Mouse (Mus musculus): ENCODE data around the gene Xab2. TPM values are rescaled to one million over a fixed set of nuclear protein-coding genes. Genes with fewer than 3 reads are reported as not detected.

Gene Xab2
- polyA plus RNA-seq, 1 experiment from 2014 or later = 50.1 TPM

DNA sequence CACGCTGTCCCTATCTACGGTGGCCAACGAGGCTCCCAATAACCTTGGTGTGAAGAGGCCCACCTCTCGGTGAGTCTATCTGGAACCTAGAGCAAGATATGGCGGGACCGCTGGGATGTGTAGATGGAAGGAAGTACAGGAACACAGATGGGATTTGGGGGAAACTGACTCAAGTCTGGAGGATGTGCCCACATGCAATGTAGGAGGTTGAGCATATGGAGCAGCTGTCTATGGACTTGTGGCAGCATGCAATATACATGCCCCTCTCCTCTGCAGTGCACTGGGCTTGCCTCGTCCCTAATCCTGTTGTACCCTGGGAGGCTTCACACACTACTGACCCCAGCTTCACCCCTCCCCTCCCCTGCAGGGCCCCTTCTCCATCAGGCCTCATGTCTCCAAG lies 13.3 kb downstream of the Xab2 start:
- Histone ChIP-seq H3K9ac (no peak overlapping the region), H3K4me2 (no peak overlapping the region), H3K36me3 (peaks cover 77% of the 10 kb centered on the region), H3K4me3 (no peak overlapping the region), H3K4me1 (peaks cover 5% of the 10 kb centered on the region; the same call in 1 of the 2 replicates), H3K27ac (no peak overlapping the region), H3K9me3 (no peaks in the 10 kb centered on the region), H3K27me3 (no peaks in the 10 kb centered on the region)
- WGBS = 88% methylated on average over 7 of the region's 7 CpGs
- no peak for ATAC-seq (ENCODE audit: insufficient number of reproducible peaks, low FRiP score, low TSS enrichment, low read depth)

DNA sequence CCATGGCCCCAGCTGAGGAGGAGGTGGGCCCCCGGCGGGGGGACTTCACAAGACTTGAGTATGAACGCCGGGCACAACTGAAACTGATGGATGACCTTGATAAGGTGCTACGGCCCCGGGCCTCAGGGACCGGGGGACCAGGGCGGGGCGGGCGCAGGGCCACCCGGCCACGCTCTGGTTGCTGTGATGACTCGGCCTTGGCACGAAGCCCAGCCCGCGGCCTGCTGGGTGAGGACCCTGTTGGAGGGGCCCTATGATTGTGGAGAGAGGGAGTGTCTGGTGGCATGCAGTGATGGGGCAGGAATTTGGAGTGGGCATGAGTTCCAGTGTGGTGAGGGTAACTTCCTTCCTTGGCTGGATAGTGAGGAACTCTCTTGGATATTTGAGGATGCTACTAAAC lies 14.5 kb downstream of the Xab2 start:
- H3K4me2 ChIP-seq = no peak overlapping the region
- H3K9ac ChIP-seq = no peak overlapping the region
- H3K36me3 ChIP-seq = peaks cover 76% of the 10 kb centered on the region
- H3K9me3 ChIP-seq = no peaks in the 10 kb centered on the region
- no peak for ATAC-seq (ENCODE audit: insufficient number of reproducible peaks, low FRiP score, low TSS enrichment, low read depth)
- 81% methylated on average over 16 of the region's 16 CpGs for WGBS
- no peaks in the 10 kb centered on the region for H3K27me3 ChIP-seq
- H3K27ac ChIP-seq = no peak overlapping the region
- peaks cover 5% of the 10 kb centered on the region; the same call in 1 of the 2 replicates for H3K4me1 ChIP-seq
- no peak overlapping the region for H3K4me3 ChIP-seq

DNA sequence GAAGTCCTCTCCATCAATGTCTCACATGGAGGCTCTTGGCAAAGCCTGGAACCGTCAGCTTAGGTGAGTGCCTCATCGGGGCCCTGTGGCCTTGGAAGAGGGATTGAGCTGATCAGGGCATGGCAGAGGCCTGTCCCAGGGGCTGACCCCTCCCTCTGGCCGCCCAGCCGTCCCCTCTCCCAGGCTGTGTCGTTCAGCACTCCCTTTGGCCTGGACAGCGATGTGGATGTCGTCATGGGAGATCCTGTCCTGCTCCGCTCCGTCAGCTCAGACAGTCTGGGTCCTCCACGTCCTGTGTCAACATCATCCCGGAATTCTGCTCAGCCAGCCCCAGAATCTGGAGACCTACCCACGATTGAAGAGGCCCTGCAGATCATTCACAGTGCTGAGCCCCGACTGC lies 17.7 kb downstream of the Xab2 start:
- H3K27ac ChIP-seq = no peak overlapping the region
- no peak overlapping the region for H3K4me2 ChIP-seq
- peaks cover 60% of the 10 kb centered on the region for H3K36me3 ChIP-seq
- no peak for ATAC-seq (ENCODE audit: insufficient number of reproducible peaks, low FRiP score, low TSS enrichment, low read depth)
- no peaks in the 10 kb centered on the region for H3K27me3 ChIP-seq
- H3K4me1 ChIP-seq = no peaks in the 10 kb centered on the region; the same call in 1 of the 2 replicates
- no peak overlapping the region for H3K4me3 ChIP-seq
- H3K9ac ChIP-seq = no peak overlapping the region
- H3K9me3 ChIP-seq = no peaks in the 10 kb centered on the region
- 77% methylated on average over 13 of the region's 13 CpGs for WGBS

DNA sequence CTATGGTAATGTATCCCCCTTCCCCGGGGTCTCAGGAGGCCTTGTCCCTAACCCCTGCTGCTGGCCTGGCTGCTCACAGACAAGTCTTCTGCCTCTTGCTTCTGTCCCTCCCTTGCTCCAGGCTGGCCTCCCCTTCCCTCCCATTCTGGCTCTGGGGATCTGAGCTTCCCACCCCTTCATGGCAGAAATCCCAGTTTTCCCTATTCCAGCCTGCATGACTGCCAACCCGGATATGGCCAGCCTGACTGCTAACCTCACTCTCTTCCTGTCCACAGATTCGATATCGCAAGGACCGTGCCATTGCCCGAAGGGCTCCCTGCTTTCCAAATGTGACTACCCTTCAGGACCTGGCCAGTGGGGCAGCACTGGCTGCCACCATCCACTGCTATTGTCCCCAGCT lies 20.7 kb downstream of the Xab2 start:
- ATAC-seq (ENCODE audit: insufficient number of reproducible peaks, low FRiP score, low TSS enrichment, low read depth) = no peak
- H3K4me3 ChIP-seq = no peak overlapping the region
- no peaks in the 10 kb centered on the region for H3K27me3 ChIP-seq
- H3K27ac ChIP-seq = no peak overlapping the region
- peaks cover 42% of the 10 kb centered on the region for H3K36me3 ChIP-seq
- WGBS = 82% methylated on average over 6 of the region's 6 CpGs
- no peaks in the 10 kb centered on the region for H3K4me1 ChIP-seq
- H3K9me3 ChIP-seq = no peaks in the 10 kb centered on the region
- no peak overlapping the region for H3K4me2 ChIP-seq
- no peak overlapping the region for H3K9ac ChIP-seq

DNA sequence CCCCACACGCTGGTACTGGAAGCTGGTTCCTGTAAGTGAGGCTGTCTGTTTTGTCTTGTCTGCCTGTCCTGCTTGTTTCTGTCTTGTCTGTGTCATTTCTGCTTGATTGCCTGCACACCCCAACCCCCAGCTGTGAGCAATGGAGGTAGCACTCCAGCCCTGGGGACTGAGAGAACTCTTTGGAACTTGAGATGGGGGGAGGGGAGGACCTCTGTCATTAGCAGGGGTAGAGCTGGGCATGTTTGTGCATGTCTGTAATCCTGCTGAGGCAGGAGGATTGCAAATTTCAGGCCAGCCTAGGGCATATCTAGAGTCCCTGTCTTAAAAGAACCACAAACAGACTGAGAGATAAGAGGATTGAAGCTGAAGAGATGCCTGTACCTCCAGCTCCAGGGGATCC lies 21.9 kb downstream of the Xab2 start:
- H3K9me3 ChIP-seq = no peaks in the 10 kb centered on the region
- H3K9ac ChIP-seq = no peak overlapping the region
- WGBS = 65% methylated on average over 1 of the region's 1 CpGs
- H3K27ac ChIP-seq = no peak overlapping the region
- H3K27me3 ChIP-seq = no peaks in the 10 kb centered on the region
- H3K4me1 ChIP-seq = no peaks in the 10 kb centered on the region
- H3K36me3 ChIP-seq = peaks cover 39% of the 10 kb centered on the region
- no peak for ATAC-seq (ENCODE audit: insufficient number of reproducible peaks, low FRiP score, low TSS enrichment, low read depth)
- no peak overlapping the region for H3K4me2 ChIP-seq
- H3K4me3 ChIP-seq = no peak overlapping the region

DNA sequence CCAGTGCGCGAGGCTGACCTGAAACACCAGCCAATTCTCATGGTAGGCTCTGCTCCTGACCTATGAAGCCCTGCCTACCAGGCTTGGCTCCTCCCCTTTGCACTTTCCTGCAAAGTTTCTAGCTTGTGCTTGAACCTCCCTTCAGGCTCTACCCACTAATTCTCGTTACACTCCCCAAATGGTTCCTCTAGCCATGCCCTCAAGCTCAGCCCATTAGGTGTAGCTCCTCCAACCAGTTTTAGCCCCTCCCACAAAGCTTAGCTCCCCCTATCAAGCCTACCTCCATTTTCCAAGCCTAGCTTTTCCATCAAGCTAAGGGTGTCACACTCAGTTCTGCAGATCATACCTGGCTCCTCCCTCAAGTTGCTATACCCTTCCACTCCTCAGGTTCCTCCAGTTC lies 23.1 kb downstream of the Xab2 start:
- ATAC-seq (ENCODE audit: insufficient number of reproducible peaks, low FRiP score, low TSS enrichment, low read depth) = no peak
- no peak overlapping the region for H3K9ac ChIP-seq
- no peaks in the 10 kb centered on the region for H3K27me3 ChIP-seq
- no peaks in the 10 kb centered on the region for H3K4me1 ChIP-seq
- 56% methylated on average over 3 of the region's 3 CpGs for WGBS
- no peak overlapping the region for H3K4me3 ChIP-seq
- H3K27ac ChIP-seq = no peak overlapping the region
- H3K4me2 ChIP-seq = no peak overlapping the region
- H3K9me3 ChIP-seq = no peaks in the 10 kb centered on the region
- H3K36me3 ChIP-seq = peaks cover 28% of the 10 kb centered on the region

DNA sequence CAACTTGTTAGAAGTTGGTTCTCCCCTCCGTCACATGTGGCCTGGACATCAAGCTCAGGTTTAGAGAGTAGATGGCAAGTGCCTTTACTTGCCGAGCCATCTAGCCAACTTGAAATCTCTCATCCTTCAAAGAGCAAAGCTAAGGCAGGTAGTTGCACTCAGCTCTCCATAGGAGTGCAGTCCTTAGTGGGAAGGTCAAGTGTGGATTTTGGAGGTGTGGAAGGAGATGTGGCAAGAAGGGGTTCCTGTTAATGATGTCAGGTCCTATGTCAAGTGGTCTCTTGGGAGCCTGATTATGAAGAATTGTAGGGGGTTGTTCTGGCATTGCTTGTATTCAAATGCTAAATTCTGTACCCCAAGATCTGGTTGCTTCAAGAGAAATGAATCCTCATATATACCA lies 26.6 kb downstream of the Xab2 start:
- no peak overlapping the region for H3K4me2 ChIP-seq
- H3K4me1 ChIP-seq = no peaks in the 10 kb centered on the region
- H3K27me3 ChIP-seq = no peaks in the 10 kb centered on the region
- no peak overlapping the region for H3K27ac ChIP-seq
- H3K9me3 ChIP-seq = no peaks in the 10 kb centered on the region
- H3K4me3 ChIP-seq = no peak overlapping the region
- no peak overlapping the region for H3K9ac ChIP-seq
- H3K36me3 ChIP-seq = 0 out of 2 replicates have a peak, but pooled peaks cover 9% of the 10 kb centered on the region
- 84% methylated on average over 2 of the region's 2 CpGs for WGBS
- ATAC-seq (ENCODE audit: insufficient number of reproducible peaks, low FRiP score, low TSS enrichment, low read depth) = no peak

DNA sequence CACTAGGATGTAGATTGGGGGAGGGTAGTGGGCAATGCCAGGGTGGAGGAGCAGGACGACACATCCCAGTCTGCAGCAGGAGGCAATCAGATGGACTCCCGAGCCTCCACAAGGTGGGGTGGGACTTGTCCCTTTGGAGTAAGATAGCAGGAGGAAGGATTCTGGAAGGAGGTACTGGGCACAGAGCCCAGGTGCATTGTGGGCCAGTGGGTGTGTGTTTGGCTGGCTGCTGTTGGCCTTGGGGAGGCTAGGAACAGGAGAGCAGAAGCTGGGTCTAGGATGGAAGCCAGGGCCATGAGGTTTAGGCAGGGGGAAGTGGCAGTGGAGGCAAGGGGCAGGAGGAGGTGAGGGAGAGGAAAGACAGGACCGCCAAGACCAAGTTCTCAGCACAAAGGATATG lies 27.6 kb downstream of the Xab2 start:
- 74% methylated on average over 3 of the region's 3 CpGs for WGBS
- Histone ChIP-seq H3K27me3 (no peaks in the 10 kb centered on the region), H3K4me1 (no peaks in the 10 kb centered on the region), H3K4me3 (no peak overlapping the region), H3K9ac (no peak overlapping the region), H3K27ac (no peak overlapping the region), H3K36me3 (0 out of 2 replicates have a peak, but pooled peaks cover 3% of the 10 kb centered on the region), H3K4me2 (no peak overlapping the region), H3K9me3 (no peaks in the 10 kb centered on the region)
- ATAC-seq (ENCODE audit: insufficient number of reproducible peaks, low FRiP score, low TSS enrichment, low read depth) = no peak

DNA sequence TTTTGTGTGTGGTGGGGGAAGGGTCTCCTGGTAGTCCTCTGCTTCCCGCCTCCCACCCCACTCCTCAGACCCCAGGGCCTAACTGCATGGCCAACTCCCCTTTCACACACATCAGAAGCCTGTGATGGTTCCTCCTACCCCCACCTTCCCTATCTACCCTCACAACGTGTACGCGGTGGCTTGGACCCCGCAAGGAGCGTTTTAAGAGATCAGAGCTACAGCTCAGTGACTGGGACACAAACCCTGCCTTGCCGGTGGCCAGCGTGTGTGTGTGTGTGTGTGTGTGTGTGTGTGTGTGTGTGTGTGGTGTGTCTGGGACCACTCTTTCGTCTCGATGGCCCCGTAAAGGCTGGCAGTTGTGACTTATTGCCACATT lies 32.9 kb downstream of the Xab2 start:
- H3K4me3 ChIP-seq = peak overlapping the region; percentile 63
- 0 out of 2 replicates have a peak, but pooled peaks have one; percentile 30 for ATAC-seq (ENCODE audit: insufficient number of reproducible peaks, low FRiP score, low TSS enrichment, low read depth)
- H3K27ac ChIP-seq = peak overlapping the region; percentile 67; the same call in 1 of the 2 replicates
- H3K9ac ChIP-seq = peak overlapping the region; percentile 42
- H3K27me3 ChIP-seq = no peaks in the 10 kb centered on the region
- peaks cover 7% of the 10 kb centered on the region for H3K4me1 ChIP-seq
- H3K4me2 ChIP-seq = peak overlapping the region; percentile 82
- WGBS = 3% methylated on average over 11 of the region's 11 CpGs
- H3K36me3 ChIP-seq = no peaks in the 10 kb centered on the region
- no peaks in the 10 kb centered on the region for H3K9me3 ChIP-seq

DNA sequence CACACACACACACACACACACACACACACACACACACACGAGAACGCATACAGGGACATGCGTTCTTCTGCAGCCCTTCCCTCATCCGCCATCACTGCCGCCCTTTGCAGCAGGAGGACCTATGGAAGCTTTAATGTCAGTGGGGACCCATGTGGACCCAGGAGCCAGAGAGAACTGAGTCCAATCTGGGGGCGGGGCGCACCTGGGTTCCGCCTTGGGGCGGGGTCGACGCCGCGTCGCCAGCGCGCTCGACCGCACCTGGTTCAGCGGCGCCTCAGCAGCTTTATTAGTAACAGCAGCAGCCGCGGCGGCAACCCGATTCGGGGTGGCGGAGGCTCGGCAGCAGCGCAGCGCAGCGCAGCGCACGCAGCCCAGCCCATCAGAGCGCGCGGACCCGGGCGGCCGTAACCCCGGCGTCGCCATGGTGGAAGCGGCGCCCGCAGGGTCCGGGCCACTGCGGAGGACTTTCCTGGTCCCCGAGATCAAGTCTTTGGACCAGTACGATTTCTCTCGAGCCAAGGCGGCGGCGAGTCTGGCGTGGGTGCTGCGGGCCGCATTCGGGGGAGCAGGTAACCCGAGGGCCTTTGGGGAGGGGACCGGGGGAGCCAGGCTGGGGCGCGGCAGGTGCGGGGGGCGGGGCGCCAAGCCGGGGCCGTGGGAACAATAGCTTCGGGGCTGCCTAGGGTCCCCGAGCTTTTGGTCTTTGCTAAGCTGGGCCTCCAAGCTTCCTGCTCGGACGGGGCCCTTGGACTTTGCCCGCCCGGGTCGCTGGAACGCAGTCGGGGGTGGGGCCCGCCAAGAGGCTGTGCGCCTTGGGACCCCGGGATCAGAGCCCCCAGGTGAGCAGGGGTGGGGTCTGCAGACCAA lies 33.5 kb downstream of the Xab2 start:
- no peaks in the 10 kb centered on the region for H3K36me3 ChIP-seq
- peak; percentile 50; the same call in 1 of the 2 replicates for ATAC-seq (ENCODE audit: insufficient number of reproducible peaks, low FRiP score, low TSS enrichment, low read depth)
- H3K27me3 ChIP-seq = no peaks in the 10 kb centered on the region
- H3K9me3 ChIP-seq = no peaks in the 10 kb centered on the region
- H3K4me2 ChIP-seq = peak overlapping the region; percentile 82
- under 1% methylated on average over 76 of the region's 77 CpGs for WGBS
- H3K9ac ChIP-seq = peak overlapping the region; percentile 42
- peak overlapping the region; percentile 67; the same call in 1 of the 2 replicates for H3K27ac ChIP-seq
- H3K4me1 ChIP-seq = peaks cover 7% of the 10 kb centered on the region
- peak overlapping the region; percentile 63 for H3K4me3 ChIP-seq

DNA sequence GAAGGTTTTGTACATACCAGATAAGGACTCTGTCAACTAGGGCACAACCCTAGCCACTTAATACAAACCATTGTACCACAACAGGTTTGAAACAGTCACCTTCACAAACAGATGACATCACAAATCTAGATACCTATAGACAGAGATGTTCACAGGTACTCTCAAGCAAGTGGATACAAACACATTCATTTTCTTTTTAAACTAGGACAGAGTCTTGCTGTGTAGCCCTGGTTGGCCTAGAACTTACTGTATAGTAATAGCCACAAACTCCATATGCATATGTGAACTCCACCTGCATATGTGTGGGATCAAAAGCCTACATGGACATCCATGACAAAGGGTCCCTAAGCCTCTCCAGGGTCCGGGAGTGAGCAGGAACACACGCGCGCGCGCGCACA lies 34.1 kb downstream of the Xab2 start, which contains the start of gene Camsap3:
TSS of gene Camsap3 (plus strand) at position 301 of the 398 bp plus-strand sequence.
- H3K27ac ChIP-seq = peak within 1 kb of the TSS; percentile 67; the same call in 1 of the 2 replicates
- peaks cover 7% of the 10 kb centered on the region for H3K4me1 ChIP-seq
- H3K9me3 ChIP-seq = no peaks in the 10 kb centered on the region
- peak within 1 kb of the TSS; percentile 42 for H3K9ac ChIP-seq
- 2% methylated on average over 7 of the region's 7 CpGs for WGBS
- no peak for ATAC-seq (ENCODE audit: insufficient number of reproducible peaks, low FRiP score, low TSS enrichment, low read depth)
- peak within 1 kb of the TSS; percentile 82 for H3K4me2 ChIP-seq
- H3K27me3 ChIP-seq = no peaks in the 10 kb centered on the region
- peak within 1 kb of the TSS; percentile 63 for H3K4me3 ChIP-seq
- H3K36me3 ChIP-seq = no peaks in the 10 kb centered on the region

DNA sequence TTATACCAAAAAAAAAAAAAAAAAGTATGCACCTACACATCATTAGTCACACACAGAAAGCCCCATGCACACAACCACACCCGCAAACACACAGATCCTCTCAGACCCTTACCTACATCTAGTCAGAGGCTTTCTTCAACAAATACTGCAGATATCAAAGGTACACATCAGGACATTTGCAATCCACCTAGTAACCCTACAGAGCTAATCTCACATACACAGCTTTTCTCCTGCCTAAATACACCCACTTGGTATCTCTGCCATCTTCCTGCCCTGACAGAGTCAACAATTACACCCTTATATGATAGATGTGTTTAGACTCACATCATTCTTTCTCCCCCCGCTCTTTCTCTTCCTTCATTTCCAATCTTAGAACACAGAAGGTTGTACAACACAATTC lies 34.7 kb downstream of the Xab2 start:
- Histone ChIP-seq H3K4me1 (peaks cover 7% of the 10 kb centered on the region), H3K36me3 (no peaks in the 10 kb centered on the region), H3K4me3 (no peak overlapping the region), H3K27me3 (no peaks in the 10 kb centered on the region), H3K9me3 (no peaks in the 10 kb centered on the region), H3K9ac (no peak overlapping the region), H3K27ac (no peak overlapping the region), H3K4me2 (no peak overlapping the region)
- no peak for ATAC-seq (ENCODE audit: insufficient number of reproducible peaks, low FRiP score, low TSS enrichment, low read depth)
- WGBS = 89% methylated on average over 2 of the region's 2 CpGs

Measured in limb, embryonic 15.5 days (tissue).